Mouse (Mus musculus): ENCODE measurements around the gene Mex3d.

Mex3d gene

GRCm38 (mm10) chr10:80412656-80413541 lies 25.4 kb upstream of the Mex3d start:
- DNase-seq (ENCODE audit: low spot score in 2 of 2): peak; percentile 77 to 79

- no peak for DNase-seq (ENCODE audit: low spot score in 2 of 2)
Observed at GRCm38 (mm10) chr10:80407924-80408323, 20.5 kb upstream of the Mex3d start.

- DNase-seq (ENCODE audit: low spot score in 2 of 2): peak; percentile 90 to 91
Observed at GRCm38 (mm10) chr10:80406684-80407501, 19.4 kb upstream of the Mex3d start, which contains the start of gene Uqcr11. TSS of gene Uqcr11 (minus strand) at chr10:80406830.

- DNase-seq (ENCODE audit: low spot score in 2 of 2): no peak
Observed at GRCm38 (mm10) chr10:80405481-80406173, 18.2 kb upstream of the Mex3d start.

GRCm38 (mm10) chr10:80403044-80403692 lies 15.7 kb upstream of the Mex3d start:
- no peak for DNase-seq (ENCODE audit: low spot score in 2 of 2)

GRCm38 (mm10) chr10:80400704-80401161 lies 13.3 kb upstream of the Mex3d start:
- no peak for DNase-seq (ENCODE audit: low spot score in 2 of 2)

- DNase-seq (ENCODE audit: low spot score in 2 of 2): no peak
Observed at GRCm38 (mm10) chr10:80399973-80400703, 12.7 kb upstream of the Mex3d start.

- DNase-seq (ENCODE audit: low spot score in 2 of 2): peak; percentile 100
Observed at GRCm38 (mm10) chr10:80399191-80399972, 11.9 kb upstream of the Mex3d start, which contains the start of gene Mbd3. TSS of gene Mbd3 (minus strand) at chr10:80399550.

GRCm38 (mm10) chr10:80398719-80399190 lies 11.3 kb upstream of the Mex3d start:
- DNase-seq (ENCODE audit: low spot score in 2 of 2): peak; percentile 96 to 97

- DNase-seq (ENCODE audit: low spot score in 2 of 2): no peak
Observed at GRCm38 (mm10) chr10:80398174-80398535, 10.7 kb upstream of the Mex3d start.

GRCm38 (mm10) chr10:80397524-80398173 lies 10.2 kb upstream of the Mex3d start:
- DNase-seq (ENCODE audit: low spot score in 2 of 2): no peak

GRCm38 (mm10) chr10:80396822-80397523 lies 9.5 kb upstream of the Mex3d start:
- no peak for DNase-seq (ENCODE audit: low spot score in 2 of 2)

- no peak for DNase-seq (ENCODE audit: low spot score in 2 of 2)
Observed at GRCm38 (mm10) chr10:80395025-80395627, 7.7 kb upstream of the Mex3d start.

- no peak for DNase-seq (ENCODE audit: low spot score in 2 of 2)
Observed at GRCm38 (mm10) chr10:80392687-80393086, 5.2 kb upstream of the Mex3d start.

- no peak for DNase-seq (ENCODE audit: low spot score in 2 of 2)
Observed at GRCm38 (mm10) chr10:80390697-80391096, 3.2 kb upstream of the Mex3d start.

- no peak for DNase-seq (ENCODE audit: low spot score in 2 of 2)
Observed at GRCm38 (mm10) chr10:80389185-80389708, 1.8 kb upstream of the Mex3d start.

- DNase-seq (ENCODE audit: low spot score in 2 of 2): no peak
Observed at GRCm38 (mm10) chr10:80388731-80389130, 1.3 kb upstream of the Mex3d start.
